Mouse (Mus musculus): ENCODE data around the gene Ubash3b.

Gene Ubash3b

DNA sequence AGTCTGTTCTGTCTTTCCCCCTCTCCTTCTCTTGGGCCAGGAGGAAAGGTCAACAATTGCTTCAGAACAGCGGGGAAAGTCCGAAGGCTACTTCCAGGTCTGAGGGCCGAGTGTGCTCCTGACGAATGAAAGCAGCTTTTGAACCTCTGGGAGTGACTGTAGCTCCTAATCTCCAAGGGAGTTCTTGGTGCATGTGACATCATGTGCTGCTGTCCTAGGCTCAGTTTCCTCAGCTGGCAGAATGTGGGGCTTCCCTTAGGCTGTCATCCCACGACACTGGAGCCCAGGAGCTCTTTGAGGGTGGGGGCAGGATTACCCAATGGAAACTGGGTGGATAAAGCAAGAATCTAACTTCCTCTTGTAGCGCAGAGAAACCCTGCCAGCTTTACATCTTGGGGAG is at the start of gene Ubash3b:
TSS of gene Ubash3b (minus strand) at position 285 of the 400 bp plus-strand sequence.
- DNase-seq (ENCODE audit: low read depth, low spot score): no peak

DNA sequence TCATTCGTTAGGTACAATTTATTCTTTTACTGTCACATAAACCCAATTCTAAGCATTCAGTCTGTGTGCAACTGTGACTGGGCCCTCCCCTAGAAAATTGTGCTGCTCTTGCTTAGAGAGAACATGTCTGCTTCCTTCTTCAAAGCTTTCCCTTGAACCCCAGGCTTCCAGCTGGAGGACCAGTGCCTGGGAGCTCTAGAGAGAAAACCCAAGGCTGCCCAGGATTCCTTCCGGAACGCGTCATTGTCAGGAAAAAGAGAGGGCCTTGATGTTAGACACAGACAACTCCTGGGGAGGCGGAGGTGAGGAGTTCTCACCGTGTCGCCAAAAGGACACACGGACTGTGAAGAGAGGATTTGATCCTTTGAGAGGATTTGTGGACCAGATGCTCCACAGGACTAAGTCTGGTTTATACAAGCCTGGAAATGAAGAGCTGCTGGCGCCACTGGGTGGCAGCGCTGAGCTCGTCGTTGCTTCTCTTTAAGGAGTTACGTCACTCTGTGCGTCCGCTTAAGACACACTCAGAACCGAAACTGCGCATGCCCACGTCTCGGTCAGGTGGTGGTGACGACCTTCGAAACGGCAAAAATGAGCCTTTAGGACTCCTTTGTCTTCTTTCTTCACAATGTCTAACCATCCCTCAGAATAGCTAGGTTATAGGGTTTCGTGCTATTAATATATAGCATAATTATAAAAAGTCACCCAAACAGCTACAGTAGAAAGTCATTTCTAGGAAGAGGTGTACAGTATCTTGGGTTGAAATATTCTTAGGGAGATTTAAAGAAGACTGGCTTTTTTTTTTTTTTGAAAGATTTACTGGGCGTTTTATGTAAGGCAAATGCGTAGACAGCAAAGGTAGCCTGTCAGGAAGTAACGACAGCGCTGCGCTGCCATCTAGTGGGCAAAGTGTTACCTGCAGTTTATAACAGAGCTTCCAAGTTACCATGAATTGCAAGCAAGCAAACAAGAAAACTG is 45.9 kb upstream of the Ubash3b start:
- DNase-seq (ENCODE audit: low read depth, low spot score): peak; percentile 97

DNA sequence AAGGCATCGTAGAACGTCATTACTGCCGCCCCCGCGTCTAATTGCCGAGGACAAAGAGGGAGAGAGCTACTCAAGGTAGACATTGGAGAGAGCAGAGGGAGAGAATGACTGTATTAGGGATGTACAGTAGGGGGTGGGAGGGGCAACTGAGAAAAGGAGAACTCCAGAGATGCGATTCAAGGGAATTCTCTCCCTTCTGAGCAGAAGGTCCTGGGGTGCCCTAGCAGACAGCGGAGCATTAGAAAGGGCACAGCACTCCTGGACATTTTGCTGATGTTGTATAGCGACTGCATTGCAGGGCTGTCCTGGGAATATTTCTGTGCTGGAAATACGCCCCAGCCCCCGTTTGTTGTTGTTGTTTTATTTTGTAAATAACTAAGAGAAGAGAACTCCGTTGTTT is 45.2 kb upstream of the Ubash3b start:
- DNase-seq (ENCODE audit: low read depth, low spot score): no peak

DNA sequence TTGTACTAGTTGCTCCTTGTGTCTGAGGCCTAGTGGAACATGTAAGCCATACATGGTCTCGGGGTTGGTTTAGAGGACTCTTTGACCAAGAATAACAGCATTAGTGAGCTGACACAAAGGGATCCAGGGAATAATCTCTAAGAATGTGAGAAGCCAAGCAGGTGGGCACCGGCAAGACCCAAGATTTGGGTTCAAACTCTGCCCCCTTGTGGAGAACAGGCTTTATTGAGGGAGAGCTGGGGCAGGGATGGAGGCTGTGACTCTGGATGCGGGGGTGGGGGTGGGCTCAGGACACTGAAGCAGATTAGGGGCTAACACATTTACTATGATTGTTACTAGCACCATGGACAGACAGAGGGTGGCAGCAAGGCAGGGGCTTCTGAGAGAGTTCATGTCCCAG is 43.8 kb upstream of the Ubash3b start:
- DNase-seq (ENCODE audit: low read depth, low spot score): peak; percentile 51

DNA sequence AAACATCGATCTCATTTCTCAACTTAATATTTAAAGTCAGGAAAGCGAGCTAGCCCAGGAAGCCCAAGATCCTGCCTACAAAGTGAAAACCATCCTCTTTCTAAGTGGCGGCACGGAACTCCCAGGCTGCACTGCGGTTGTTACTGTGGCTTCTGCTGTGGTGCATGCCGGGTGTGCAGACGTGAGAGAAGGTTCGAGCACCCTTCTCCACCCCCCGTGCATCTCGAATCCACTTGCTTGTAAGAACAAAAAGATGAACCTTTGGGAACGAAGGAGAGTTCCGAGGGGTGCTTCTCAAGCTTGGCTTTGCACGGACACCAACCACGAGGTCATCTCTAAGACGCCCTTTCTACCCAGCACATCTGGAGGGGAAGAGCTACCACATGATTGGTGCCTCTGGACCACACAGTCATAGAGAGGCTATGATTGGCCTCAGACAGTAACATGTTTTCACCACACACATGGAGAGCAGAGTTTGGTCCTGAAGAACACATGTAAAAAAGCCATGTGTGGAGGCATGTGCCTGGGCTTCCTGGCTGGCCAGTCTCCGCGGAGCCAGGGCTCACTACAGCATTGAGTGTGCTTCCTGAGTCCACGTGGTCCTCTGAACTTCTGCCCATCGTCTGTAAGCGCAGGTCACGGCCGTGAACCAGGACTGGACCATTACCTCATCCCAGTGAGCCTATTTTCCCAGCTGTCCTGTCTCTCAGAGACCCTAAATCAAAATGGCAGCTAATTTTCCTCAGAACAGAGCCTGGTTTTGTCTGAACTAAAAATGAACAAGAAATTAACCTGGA is 38.2 kb upstream of the Ubash3b start:
- no peak for DNase-seq (ENCODE audit: low read depth, low spot score)

DNA sequence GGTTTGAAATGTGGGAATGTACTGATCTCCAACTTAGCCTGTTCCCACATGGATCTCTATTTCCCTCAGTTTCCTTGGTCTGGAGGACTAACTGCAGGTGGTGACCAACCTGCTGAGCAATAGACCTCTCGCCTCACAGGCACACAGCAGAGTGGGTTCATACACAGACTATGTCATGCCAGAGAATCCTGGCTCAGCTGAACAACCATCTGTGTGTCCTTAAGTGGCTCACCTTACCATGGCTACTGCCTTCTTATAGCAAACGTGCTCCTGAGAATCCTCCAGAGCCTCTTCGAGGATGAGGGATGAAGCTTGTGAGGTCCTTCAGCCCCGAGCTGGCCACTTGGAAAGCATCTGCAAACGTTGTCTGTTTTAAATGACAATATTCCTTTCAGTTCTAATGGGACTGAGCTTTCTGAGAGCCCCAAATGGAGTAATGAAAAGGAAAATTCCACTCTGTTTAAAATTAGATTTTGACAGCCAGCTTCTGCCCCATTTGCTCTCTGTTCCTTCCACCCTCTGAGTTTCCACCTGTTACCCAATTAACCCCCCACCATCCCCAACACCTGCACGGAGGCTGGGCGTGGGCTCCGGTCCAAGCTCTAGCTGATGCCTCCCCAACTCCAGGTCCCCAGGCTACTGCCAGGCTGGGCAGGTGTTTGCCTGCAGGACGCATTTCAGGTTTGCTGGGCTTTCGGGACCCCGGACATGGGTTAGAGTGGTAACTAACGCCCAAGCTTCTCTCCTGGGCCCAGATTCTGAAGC is 37.2 kb upstream of the Ubash3b start:
- DNase-seq (ENCODE audit: low read depth, low spot score): no peak

DNA sequence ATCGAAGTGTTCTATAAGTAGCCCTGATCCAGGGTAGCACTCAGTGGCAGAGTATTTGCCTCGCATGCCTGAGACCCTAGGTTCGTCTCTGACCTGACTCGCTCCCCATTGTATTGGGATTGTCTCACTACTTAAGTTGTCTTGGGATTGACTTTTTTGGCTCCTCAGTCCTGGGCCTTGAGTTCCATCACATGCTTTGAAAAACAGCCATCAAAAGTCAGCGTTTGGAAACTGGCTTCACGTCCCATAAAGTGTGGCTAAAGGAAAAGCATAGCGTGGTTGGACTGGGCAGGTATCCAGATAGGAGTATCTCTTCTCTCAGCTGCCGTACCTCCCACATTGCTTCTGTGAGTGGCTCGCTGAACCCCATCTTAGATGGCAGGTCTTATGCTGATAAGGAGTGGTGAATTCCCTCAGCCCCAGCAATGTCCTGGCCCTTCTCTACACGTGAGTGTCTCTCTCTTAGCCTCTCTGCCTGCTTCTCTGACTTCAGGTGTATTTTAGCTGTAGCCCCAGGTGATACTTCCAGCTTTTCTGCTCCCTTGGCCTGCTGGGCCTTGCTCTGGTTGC is 34.3 kb upstream of the Ubash3b start:
- DNase-seq (ENCODE audit: low read depth, low spot score): no peak

DNA sequence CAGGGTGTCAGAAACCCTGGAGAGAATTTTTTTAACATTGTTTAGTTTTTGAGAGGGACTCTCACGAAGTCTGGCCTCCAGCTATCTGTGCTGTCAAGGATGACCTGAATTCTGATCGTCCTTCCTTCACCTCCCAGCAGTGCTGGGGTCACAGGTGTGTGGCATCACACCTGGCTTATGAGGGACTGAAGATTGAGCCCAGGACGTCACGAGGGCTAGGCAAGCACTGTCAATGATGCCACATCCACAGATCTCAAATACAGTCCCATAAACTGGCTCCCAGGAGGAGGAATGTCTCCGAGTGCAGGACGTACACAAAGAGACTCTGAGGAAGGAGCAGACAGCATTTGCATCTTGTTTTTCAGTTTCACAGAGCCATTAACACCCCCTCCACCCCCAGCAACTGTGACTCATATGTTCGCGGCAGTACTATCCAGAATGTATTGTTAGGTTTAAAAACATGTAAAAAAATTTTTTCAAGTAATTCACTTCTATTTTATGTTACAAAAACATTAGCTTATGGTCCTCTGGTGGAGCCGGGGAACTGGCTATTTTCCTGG is 30.2 kb upstream of the Ubash3b start:
- DNase-seq (ENCODE audit: low read depth, low spot score): no peak

DNA sequence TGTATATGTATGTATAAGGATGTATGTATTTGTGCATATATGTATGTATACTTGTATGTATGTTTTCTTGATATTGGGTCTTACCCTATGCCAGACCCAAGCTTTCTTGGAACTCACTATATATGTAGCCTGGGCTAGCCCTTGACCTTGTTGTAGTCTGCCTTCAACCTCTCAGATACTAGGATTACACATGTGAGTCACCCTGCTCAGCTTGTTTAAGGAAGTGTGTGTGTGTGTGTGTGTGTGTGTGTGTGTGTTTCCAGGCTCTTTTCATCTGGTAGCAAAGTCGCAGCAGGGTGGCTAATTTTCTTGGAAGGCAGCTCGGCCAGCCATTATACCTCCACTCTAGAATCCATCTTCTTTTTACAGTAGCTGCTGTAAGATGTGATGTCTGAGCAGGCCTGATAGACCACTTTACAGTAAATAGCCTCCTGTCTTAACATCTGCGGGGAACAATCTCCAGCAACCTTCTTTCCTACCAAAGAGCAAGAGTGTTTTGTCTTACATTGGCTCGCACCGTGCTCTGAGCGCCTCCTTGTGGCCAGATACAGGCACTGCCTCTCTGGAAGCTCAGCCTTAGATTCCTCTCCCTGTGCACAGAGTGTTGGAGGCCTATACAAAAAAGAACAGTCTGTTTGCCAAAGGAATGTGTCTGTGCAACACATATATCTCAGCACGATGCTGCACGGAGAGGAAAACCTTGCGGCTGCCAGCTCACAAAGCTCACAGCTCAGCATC is 29.4 kb upstream of the Ubash3b start:
- peak; percentile 82 for DNase-seq (ENCODE audit: low read depth, low spot score)

DNA sequence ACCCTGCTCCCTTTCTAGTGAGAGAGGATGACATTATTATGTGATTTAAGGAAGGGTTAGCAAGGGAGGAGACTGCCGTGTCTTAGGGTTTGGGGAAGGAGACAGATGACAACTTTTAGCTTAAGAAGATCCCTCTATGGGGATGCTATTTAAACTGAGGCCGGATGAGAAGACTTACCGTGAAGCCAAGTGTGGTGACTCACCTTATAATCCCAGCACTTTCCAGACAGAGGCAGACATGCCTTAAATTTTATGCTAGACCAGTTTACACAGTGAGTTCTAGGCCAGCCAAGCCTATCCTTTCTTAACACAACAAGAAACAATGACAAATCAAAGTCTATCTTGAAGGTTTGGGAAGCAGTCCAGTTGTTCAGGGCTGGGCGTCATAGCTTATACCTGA is 26.4 kb upstream of the Ubash3b start:
- no peak for DNase-seq (ENCODE audit: low read depth, low spot score)

DNA sequence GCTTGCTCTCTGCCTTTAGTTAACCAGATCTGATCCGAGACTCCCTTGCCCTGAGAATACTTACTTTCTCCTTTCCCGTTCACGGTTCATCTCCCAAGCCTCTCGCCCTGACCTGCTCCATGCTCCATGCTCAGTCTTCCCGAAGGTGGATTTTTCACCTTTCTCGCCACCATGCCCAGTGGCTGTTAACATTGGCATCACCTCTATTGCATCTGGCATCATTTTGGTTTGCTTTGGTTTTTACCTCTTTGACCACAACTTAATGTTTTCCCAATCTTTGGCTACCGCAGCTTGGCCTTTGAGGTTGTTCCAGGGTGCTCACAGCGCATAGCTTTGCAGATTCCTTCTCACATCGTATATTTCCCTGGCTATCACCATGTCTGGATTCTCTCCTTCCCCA is 26.0 kb upstream of the Ubash3b start:
- DNase-seq (ENCODE audit: low read depth, low spot score): no peak

DNA sequence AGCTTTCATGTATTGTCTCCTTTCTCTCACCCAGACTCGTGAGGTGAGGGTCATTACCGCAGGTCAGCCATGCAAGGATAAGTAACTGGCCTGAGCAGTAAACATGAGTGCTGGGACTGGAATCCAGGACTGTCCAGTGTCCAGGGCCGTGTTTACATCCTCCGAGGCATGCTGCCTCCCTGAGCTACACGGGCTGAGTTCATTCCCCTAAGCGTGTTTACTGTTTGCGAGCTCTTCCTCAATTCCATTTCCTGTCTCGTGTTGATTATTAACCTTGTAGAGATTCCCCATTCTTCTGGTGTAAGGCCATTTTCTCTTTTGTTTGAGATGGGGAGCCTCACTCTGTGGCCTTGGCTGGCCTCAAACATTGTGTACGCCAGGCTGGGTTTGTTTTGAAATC is 23.8 kb upstream of the Ubash3b start:
- DNase-seq (ENCODE audit: low read depth, low spot score): no peak

DNA sequence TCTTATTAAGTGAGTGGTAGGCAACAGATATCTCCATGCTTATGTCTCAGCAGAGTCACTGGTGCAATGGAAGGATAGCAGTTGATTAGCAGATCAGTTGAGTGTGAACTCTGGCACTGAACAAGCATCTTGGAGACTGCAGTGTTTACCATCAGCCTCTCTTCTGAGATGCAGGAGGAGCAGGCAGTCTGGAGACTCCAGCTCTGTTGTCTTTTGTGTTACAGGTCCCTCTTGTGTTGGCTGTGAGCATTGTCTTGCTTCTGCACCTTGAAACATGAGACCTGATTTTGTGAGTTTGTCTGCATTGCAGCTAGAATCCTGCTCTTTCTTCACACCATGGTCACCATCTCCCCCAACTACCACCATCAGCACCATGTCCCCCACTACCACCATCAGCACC is 21.1 kb upstream of the Ubash3b start:
- peak; percentile 15 for DNase-seq (ENCODE audit: low read depth, low spot score)

DNA sequence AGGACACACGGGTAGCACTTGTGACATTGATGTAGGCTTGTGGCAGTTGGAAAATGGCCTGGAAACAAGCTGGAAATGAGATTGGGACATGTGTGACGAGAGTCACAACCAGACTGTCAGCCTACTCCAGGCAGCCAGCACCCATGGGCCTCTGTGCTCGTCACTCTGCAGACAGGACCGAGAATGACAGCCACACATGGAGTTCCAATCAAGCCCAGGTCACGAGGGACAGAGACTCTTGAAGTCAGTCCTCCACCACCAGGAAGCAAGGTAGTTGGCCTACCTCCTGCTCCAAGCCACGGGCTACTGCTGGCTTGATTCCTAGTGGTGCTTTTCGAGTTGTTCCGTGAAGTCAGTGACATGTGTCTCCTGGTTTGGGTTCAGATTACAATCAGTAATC is 20.3 kb upstream of the Ubash3b start:
- DNase-seq (ENCODE audit: low read depth, low spot score): no peak

DNA sequence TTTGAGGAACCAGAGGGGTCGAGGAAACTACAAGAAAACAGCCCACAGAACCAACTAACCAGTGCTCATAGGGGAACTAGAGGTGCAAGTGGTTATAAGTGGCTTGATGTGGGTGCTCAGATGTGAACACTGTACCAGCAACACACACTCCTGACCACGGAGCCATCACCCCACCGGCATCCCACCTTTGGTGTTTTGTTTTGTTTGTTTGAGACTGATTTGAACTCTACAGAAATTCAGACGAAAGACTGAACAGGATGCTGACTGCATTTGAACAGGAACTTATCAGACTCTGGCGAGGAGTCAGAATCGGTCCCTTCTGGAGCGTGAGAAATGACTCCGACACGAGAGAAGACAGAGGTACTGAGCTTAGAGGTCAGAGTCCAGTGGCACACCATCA is 19.9 kb upstream of the Ubash3b start:
- no peak for DNase-seq (ENCODE audit: low read depth, low spot score)

DNA sequence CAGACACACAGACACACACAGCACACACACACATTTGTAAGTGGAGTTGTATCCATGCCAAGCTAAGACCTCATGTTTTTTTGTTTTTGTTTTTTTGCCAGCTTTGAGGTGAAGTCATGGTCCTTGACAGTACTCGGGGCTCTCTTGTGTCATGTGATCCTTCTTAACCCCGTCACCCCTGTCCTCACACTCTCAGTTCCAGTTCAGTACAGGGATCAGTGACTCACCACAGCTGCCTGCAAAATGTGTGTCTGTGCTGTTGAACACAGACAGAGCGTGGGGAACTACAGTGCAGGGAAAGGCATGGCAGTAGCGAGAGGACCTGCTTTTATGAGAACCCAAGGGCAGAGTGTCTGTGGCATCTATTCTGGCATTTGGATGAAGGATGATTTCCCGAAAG is 17.6 kb upstream of the Ubash3b start:
- DNase-seq (ENCODE audit: low read depth, low spot score): no peak

DNA sequence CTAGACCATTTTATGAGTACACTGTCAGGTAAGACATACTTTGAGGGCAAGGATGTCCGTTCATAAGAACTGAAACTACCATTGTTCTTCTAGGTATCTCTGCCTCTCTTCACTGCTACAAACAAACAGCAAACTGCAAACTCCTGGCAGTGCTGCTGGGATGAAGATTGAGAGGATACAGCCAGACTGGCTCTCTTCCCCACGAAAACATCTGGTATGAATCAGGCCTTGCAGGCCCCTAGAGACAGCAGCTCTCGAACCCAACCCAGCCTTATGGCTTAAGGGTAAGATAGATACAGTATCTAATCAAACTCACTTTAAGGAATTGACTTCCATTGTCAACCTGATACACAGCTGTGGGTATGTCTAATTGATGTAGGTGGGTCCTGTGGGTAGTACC is 11.7 kb upstream of the Ubash3b start:
- no peak for DNase-seq (ENCODE audit: low read depth, low spot score)

DNA sequence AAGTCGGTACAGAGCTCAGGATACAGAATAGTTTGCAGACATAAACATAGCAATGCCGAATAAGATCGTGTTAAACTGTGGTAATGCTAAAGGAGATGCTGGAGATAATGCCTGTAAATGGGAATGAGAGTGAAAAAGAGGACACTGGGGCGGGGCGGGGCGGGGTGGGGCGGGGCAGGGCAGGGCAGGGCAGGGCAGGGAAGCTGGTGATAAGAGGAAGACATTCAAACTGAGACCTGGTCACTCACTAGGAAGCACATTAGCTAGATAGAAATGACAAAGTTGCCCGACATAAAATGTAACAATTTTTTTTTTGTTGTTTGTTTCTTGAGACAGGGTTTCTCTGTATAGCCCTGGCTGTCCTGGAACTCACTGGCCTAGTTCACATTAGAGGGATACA is 10.9 kb upstream of the Ubash3b start:
- no peak for DNase-seq (ENCODE audit: low read depth, low spot score)

DNA sequence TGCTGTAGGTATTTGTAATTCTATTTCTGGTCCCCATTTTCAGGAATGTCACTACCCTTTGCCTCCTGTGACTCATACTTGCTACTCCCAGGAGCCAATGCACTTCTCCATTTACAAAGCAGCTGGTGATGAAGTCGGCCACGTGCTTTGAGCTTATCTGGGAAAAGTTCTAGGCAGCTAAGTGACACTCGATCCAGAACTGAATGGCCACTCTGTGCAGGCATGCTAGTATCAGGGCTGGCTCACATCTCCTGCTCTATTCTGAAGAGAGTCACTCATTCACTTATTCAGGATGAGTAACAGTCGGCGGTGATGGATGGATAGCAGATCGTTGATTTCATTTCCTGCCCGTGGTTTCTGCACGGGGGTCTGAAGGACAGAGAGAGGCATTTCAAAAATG is 8.5 kb upstream of the Ubash3b start:
- no peak for DNase-seq (ENCODE audit: low read depth, low spot score)

DNA sequence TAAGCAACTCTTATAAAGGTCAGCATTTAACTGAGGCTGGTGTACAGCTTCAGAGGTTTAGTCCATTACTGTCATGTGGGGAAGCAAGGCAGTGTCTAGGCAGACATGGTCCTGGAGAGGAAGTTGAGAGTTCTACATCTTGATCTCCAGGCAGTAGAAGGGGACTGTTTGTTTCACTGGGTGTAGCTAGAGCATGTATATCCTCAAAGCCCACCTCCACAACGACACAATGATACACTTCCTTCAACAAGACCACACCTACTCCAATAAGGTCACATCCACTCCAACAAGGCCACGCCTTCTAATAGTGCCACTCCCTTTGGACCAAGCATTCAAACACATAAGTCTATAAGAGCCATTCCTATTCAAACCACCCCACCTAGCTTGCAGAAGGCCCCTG is 7.2 kb upstream of the Ubash3b start:
- DNase-seq (ENCODE audit: low read depth, low spot score): no peak

DNA sequence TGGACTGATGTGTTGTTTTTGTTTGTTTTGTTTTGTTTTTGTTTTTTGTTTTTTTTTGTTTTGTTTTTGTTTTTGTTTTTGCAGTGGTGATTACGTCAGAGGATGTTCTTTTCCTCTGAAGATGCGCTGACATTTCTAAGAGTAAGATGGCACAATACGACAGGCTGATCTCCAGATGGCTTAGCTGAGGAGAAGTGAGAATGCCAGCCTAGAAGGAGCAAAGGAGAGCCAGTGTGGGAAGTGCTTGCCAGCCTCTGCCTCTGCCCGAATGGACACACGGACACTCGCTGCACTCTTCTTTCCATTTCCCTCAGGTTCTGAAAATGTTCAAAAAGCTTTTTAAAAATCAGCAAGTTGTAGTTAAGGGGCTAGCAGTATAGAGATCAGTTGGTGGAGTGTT is 6.7 kb upstream of the Ubash3b start:
- no peak for DNase-seq (ENCODE audit: low read depth, low spot score)
